Mouse (Mus musculus): Measurements from ENCODE around the gene Golga7b.

Golga7b gene

GRCm38 (mm10) chr19:42247519-42247918 lies at the start of gene Golga7b:
TSS of gene Golga7b (plus strand) at chr19:42247574.
- DNase-seq, result no peak

- DNase-seq, result peak; percentile 35
Measured at GRCm38 (mm10) chr19:42198026-42198425, 49.3 kb upstream of the Golga7b start.

GRCm38 (mm10) chr19:42201696-42202381 lies 45.5 kb upstream of the Golga7b start, which contains the start of gene Sfrp5:
TSS of gene Sfrp5 (minus strand) at chr19:42202252.
- no peak for DNase-seq

- DNase-seq, result no peak
Measured at GRCm38 (mm10) chr19:42202467-42202866, 44.9 kb upstream of the Golga7b start.

GRCm38 (mm10) chr19:42204306-42204705 lies 43.1 kb upstream of the Golga7b start:
- DNase-seq, result no peak

- DNase-seq, result no peak
Measured at GRCm38 (mm10) chr19:42205201-42205600, 42.2 kb upstream of the Golga7b start.

- DNase-seq, result no peak
Measured at GRCm38 (mm10) chr19:42209485-42209884, 37.9 kb upstream of the Golga7b start.

- no peak for DNase-seq
Measured at GRCm38 (mm10) chr19:42209976-42210375, 37.4 kb upstream of the Golga7b start.

- no peak for DNase-seq
Measured at GRCm38 (mm10) chr19:42211936-42212335, 35.4 kb upstream of the Golga7b start.

- DNase-seq, result no peak
Measured at GRCm38 (mm10) chr19:42214601-42215000, 32.8 kb upstream of the Golga7b start.

- DNase-seq, result peak; percentile 16
Measured at GRCm38 (mm10) chr19:42216699-42217373, 30.5 kb upstream of the Golga7b start.

- DNase-seq, result peak; percentile 19
Measured at GRCm38 (mm10) chr19:42217374-42217763, 30.0 kb upstream of the Golga7b start.

GRCm38 (mm10) chr19:42226451-42226850 lies 20.9 kb upstream of the Golga7b start:
- DNase-seq, result no peak

- DNase-seq, result no peak
Measured at GRCm38 (mm10) chr19:42229499-42230287, 17.7 kb upstream of the Golga7b start.

- no peak for DNase-seq
Measured at GRCm38 (mm10) chr19:42230288-42230568, 17.1 kb upstream of the Golga7b start.

GRCm38 (mm10) chr19:42230986-42231385 lies 16.4 kb upstream of the Golga7b start:
- no peak for DNase-seq

GRCm38 (mm10) chr19:42237602-42238340 lies 9.6 kb upstream of the Golga7b start:
- DNase-seq, result no peak

GRCm38 (mm10) chr19:42238341-42238715 lies 9.0 kb upstream of the Golga7b start:
- DNase-seq, result no peak

- DNase-seq, result no peak
Measured at GRCm38 (mm10) chr19:42240881-42241280, 6.5 kb upstream of the Golga7b start.

GRCm38 (mm10) chr19:42243401-42243800 lies 4.0 kb upstream of the Golga7b start:
- DNase-seq, result no peak

- no peak for DNase-seq
Measured at GRCm38 (mm10) chr19:42246626-42247025, 748 bp upstream of the Golga7b start.

- no peak for DNase-seq
Measured at GRCm38 (mm10) chr19:42249976-42250914, 2.9 kb downstream of the Golga7b start.

Measured in lung, postnatal 10 days (tissue).